Mouse (Mus musculus) large intestine, adult 2 months (tissue): ENCODE results near the gene Fgf9. TPM values are rescaled to one million over a fixed set of nuclear protein-coding genes. Genes with fewer than 3 reads are reported as not detected.

Source experiments
- DNase-seq: peaks from one replicate; pipeline ENCODE4 v3.0.0-alpha.2; 2012; ENCODE audit warnings: low read depth, low spot score
- WGBS: fragments of 180-500 bp; shearing (Covaris S2); methylation state at CpG from one replicate; pipeline ENCODE4 v1.1.7; 2018; 5-methylcytosine and 5-hydroxymethylcytosine counted together
- polyA plus RNA-seq: library from polyadenylated mRNA; depleted of rRNA; stranded (reverse); fragments of >200 nt; gene quantifications from 2 replicates; pipeline ENCODE4 v1.2.3, GENCODE M21; 2012

The Fgf9 gene
- polyA plus RNA-seq, 1 experiment = 1.5 TPM

DNA sequence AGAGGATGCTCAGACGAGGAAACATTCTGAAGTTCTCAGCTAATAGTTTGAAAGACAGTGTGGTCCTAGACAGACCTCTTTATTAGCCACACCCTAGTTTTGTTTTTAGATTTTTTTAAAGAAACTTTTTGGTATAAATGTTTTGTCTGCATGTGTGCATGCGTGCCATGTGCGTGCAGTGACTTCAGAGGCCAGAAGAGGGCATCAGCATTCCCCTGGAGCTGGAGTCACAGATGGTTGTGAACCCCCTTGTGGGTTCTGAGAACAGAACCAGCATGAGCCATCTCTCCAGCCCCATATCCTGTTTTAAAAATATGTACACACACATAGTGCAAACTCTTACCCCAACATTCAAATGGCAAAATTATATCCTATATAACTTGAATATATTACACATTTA, 13.9 kb downstream of the Fgf9 start:
- no peak for DNase-seq
- 94% methylated on average over 3 of the region's 3 CpGs for WGBS

DNA sequence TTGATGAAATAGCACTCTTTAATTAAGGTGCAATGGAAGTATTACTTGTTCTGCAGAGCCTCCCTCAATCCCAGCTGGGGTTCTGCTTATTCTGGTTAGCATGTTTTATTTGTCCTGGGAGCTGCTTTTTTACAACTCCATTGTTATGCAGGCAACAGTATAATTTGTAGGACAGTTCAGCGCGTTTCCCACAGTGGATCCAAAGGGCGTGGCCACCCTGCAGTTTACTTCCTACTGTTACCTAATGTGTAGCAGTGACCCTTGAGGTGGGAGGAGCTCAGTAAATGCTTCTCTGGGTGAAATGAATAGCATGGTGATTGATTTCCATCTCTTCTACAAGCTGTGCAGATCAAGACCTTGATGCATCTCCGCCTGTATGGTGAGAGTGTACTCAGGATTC, 17.0 kb downstream of the Fgf9 start:
- DNase-seq = no peak

DNA sequence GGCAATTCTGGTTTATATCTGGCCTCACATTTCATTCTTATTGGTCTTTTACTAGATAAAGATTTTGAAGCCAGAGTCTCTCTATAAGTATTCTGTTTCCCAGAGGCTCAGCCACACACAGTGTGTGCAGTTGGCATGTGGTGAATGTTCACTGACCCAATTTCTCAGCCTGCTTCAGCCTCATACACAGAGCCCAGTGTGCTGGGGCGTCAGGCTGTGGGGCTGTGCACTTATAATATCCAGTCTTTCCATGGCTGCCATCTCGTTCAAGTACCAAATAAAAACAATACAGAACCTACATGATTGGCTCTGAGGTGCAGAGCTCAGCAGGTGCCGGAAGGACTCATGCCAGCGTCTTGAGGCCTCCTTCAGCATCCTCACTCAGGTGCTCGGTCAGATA, 19.1 kb downstream of the Fgf9 start:
- 86% methylated on average over 5 of the region's 5 CpGs for WGBS
- no peak for DNase-seq

More for the DNA sequence above, 17.0 kb downstream of the Fgf9 start:
- 25% methylated on average over 4 of the region's 4 CpGs for WGBS

DNA sequence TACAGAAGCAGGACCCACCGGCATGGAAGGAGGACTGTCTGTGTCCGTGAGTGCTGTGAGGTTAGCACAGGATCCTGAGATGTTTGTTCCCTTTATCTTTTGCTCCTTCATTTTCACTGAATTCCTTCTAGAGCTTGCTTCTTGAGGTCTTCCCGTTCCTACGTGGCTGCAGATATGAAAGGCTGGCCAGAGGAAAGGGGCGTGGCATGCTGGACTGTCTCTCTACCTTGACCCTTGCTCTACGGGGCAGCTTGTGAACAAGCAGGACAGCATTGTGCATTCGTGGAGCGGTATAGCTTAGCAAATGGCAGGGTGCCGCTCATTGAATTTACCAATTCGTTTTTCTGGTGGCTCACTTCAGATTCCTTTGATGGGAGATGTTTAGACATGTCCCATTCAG, 21.0 kb downstream of the Fgf9 start:
- DNase-seq = no peak
- WGBS = 68% methylated on average over 10 of the region's 10 CpGs

DNA sequence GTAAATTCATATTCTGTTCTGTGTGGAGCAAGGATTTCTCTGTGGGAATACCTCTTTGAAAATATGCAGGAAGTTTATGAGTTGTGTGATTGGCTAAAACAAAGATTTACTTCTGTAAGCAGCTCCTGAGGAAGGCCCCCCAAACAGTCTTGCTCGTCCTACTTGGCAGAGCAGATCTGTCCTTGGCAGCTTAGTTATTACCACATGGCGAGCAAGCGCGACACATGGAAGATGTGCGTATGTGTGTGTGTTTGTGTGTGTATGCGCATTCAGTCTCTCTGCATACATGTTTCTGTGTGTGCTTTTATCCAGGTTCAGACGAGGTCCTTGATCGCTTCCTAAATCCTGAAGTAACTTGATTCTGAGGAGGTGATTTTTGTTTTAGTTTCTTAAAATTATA, 29.3 kb downstream of the Fgf9 start:
- WGBS = 86% methylated on average over 8 of the region's 8 CpGs
- no peak for DNase-seq

DNA sequence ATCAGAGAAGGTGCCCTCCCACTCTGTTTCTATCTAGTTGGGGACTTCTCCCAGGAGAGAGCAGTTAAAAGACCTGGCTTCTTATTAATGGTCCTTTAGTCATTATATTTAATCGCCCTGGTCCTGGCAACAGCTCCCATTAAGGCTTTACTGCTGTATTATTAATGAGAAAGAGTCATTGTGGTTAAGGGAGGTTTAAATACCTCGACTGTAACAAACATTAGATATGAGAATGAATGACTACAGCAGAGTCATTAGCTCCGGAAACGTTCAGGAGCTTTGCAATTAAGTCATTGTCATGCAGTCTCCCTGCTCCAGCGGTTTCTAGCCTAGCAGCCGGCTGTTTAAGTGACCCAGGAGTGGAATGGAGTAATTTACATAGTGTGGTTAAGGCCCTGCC, 31.0 kb downstream of the Fgf9 start:
- DNase-seq = no peak
- 64% methylated on average over 6 of the region's 6 CpGs for WGBS

DNA sequence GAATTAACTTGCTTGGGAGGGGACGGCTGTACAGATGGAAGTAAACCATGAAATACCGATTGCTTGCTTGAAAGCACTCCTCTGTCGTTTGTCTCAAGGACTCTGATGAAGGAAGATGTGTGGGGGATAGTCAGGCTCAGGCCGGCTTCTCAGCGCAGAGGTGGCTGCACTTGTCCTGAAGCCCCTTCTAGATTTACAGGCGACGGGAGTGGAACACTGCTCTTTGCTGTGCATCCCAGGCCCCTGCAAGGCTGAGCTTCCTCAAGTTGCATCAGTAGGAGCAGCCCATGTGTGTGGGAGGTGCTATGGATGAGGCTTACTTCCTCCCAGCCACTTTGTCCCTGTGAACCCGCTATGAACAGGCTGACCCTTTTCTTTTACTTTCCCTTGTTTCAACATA, 33.9 kb downstream of the Fgf9 start:
- DNase-seq = no peak
- 78% methylated on average over 8 of the region's 8 CpGs for whole genome bisulfite sequencing

DNA sequence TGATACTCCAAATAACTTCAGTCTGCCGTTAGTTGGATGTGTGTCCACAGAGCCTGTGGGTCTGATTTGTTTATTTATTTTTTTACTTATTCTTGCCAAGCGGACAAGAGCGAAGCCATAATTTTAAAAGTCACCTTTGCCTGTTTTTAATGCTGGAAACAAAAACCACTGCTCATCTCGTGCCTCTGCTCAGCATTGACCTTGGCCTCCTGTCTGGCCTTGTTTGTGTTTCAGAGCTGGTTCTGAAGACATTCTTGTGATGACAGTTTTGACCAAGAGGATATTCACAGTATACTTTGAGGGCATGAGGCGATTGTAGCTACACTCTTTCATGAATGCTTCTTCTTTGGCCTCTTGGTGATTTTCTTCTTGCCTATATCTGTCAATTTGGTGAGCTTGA, 35.2 kb downstream of the Fgf9 start:
- DNase-seq = no peak
- 85% methylated on average over 5 of the region's 5 CpGs for WGBS

DNA sequence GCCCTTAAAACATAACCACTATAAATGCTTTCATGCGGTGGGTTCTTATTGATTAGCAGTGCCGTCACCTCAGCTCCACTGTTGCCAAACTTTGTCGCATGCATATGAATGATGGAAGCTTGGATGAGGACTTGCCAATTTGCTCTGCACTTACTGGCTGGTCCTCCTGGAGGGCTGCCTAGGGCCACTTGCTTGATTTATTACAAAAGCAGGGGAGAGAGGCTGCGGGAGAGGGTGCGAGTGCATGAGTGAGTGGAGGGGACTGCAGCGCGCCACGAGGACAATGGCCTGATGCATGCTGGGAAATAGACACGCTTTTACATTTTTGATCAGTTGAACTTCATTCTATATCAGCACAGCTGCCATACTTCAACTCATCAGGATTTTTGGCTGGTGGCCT, 39.3 kb downstream of the Fgf9 start:
- WGBS = 93% methylated on average over 9 of the region's 9 CpGs

DNA sequence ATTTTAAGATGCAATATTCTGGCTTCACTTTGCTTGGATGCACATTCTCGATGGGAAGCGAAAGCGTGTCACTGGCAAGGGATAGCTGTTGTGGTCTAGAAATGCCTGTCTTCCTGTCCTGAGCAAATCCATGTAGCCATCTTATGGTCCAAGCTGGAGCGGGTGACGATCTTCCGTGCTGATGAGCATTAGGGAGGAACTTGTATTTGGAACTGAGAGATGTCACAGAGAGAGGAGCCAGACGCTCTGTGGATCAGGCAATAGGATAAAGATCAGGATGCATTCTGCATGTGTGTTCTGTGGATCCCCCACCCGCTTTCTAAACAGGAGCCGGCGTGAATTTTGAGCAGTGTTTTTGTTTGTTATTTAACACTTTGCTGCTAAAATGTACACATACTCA, 41.2 kb downstream of the Fgf9 start:
- DNase-seq = no peak
- 90% methylated on average over 10 of the region's 10 CpGs for WGBS

More for the DNA sequence above, 39.3 kb downstream of the Fgf9 start:
- no peak for DNase-seq

DNA sequence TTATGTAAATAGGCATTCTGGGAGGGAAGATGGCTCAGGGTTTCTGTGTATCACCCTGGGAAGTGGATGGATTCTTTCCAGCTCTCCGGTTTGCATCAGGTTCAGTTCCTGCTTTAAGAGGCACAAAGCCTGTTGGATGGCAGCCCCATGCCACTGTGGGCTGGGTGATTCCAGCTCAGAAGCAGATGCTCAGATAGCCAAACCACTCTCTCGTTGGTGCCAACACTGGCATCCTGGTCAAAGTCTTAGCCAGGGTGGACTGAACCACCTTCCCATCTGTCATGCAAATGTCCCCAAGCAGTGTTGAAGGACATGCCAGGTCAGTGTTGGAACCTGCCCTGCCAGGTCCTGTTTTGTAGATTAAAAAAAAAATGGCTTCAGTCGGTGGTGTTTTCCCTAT, 42.0 kb downstream of the Fgf9 start:
- DNase-seq = no peak
- WGBS = 56% methylated on average over 3 of the region's 3 CpGs

DNA sequence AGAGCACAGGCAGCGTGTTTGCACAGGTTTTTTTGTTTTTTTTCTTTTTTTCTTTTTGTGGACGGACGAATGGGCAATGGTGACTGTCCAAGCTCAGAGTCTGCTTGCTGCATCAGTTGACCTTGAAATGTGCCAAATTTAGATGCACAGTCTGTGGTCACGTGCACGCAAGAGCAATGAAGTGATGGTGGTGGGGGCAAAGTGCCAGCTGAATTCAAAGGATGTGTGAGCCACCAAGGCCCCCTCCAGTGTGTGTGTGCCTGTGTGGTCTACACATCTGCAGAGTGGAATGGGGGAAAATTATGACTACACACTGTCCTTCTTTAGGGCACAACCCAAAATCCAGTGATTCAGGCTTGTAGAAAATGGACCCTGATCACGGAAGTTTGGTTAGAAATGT, 42.8 kb downstream of the Fgf9 start:
- no peak for DNase-seq
- WGBS = 50% methylated on average over 6 of the region's 6 CpGs

DNA sequence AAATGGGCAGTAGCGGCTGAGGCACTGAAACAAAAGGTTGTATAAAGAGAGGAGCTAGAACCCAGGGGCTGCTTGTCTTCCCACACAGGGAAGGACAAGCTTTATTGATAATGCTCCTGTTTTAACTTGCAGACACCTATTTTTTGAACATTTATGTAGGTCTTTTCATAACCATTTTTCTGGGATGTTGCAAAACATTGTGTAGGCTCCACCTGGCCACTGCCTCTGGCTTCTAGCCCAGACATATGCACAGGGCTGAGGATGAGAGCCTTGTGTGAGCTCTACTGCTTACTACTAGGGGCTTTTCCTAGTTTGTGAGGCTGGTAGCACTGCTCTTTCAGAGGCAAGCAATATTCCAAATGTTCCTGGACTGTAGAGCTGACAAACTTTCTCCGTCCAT, 43.8 kb downstream of the Fgf9 start:
- WGBS = 82% methylated on average over 2 of the region's 2 CpGs
- no peak for DNase-seq

DNA sequence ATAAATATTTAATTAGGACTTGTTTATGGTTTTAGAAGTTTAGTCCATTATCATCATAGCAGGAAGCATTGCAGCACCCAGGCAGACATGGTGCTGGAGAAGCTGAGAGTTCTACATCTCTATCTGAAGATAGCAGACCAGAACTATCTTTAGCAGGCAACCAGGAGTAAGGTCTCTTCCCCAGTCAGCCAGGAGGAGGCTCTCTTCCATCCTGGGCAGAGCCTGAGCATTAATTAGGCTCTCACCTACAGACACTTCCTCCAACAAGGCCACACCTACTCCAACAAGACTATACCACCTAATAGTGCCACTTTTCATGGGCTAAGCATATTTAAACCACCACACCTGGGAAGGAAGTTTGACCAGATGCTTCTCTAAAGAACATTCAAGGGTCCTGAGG, 54.3 kb downstream of the Fgf9 start:
- DNase-seq = no peak

DNA sequence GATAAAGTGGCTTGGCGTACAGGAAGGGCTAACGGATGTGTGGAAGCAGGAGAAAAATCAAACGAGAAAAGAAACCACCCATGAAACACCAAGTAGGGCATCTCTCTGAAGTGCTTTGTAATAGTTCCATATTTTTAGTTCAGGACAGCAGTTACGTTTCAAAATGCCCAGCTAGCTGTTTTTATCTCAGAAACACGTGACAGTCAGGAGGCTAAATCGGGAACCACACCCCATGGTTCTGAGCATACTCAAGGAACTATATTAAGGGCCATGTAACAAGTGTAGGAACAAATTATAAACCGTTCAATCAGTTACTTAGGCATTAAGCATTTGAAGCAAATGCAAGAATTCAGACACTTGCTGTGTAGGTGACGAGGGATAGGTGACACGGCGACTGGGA, 56.2 kb downstream of the Fgf9 start:
- WGBS = 85% methylated on average over 10 of the region's 10 CpGs

DNA sequence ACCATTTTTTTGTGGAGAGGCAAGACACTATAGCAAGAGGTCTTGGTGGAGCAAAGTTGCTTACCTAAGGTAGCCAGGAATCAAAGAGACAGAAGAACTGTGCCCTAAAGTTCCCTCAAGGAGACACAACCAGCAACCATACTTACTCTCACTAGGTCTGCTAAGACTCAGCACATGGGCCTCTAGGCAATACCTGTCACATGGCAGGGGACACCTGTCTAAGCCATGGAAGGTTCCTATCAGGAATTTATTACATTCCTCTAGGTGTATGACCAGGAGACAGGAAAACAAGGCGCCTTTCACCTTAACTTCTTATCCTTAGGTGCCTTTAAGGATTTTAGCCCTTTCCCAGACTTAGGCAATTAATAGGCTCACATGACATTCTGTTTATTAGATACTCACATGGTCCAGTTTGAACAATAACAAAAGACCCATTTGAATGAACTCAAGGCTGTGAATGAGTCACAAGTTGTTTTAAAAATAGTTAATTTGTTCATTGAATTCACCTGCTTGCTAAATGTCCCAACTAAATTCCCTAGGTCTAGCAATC, 69.2 kb downstream of the Fgf9 start:
- DNase-seq = no peak
- WGBS = 80% methylated on average over 1 of the region's 1 CpGs

More for the DNA sequence above, 56.2 kb downstream of the Fgf9 start:
- no peak for DNase-seq

DNA sequence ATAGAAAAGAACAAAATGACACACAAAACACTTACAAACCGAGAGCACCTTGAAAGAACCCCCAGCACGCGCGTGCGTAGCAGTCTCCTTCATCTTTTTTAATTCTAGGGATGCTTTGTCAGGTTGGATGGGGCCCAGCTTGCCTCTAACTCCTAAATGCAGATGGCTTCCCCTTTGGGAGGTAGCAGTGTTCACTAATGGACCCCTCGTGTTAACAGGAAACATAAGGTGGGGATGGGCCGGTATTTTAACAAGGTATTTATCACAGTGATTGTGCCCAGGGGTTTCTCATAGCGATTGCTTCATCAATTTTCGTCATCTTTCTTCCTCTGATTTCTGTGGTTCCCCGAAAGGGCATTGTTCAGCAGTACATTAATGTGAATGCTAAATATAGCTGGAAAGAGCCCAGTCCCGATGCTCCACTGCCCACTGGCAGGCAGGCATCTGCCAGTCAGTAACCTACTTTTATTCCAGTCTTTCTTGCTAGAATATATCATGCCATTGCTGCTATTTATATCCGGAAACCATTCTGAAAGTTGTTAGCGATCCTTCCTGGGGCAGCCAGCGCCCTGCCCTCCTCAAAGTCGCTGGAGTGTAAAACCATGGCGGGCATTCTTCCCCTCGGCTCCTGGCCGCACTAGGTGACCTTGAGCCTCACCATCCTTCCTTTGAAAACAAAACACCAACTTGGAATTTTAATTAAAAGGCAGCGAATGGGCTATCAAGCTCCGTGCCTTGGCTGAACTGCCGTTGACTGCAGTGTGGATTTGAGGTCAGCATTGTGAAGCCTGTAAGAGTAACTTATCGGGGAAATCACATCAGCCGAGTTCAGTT, 79.5 kb downstream of the Fgf9 start:
- 83% methylated on average over 23 of the region's 23 CpGs for WGBS
- no peak for DNase-seq

DNA sequence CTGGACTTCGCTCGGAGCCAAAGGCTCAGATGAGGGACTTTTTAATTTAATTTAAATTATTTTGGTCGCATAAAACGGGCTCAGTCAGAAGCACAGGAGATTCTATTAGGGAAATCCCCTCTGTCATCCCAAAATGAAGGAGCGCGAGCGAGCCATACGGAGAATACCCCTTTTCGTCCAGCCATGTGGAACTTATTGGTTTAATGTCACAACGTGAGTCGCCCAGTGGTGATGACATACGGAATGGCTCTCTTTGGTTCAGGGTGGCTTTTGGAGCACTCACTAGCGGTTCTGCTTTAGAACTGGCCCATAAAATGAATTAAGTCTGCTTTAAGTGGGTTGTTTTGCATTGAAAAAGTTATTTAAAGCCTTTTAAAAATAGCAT, 80.1 kb downstream of the Fgf9 start:
- WGBS = 91% methylated on average over 13 of the region's 13 CpGs
- DNase-seq = no peak

DNA sequence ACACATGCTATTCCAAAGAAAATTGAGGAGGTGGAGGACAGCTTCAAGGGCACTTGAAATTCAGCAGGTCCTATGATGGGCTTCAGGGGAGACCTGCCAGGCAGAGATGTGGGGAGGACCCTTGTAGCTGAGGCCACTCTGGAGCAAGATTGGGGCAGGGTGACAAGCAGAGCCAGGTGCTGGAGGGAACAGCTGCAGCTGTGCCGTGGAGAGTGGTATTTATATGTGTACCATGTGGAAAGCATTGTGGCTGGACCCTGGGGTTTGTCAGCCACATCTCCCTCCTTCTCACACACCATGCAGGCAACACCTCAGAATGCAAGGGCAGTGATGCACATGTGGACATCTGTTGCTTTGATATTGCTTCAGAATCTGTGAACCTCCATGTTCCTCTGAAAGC, 81.8 kb downstream of the Fgf9 start:
- WGBS = 65% methylated on average over 1 of the region's 1 CpGs
- DNase-seq = no peak

DNA sequence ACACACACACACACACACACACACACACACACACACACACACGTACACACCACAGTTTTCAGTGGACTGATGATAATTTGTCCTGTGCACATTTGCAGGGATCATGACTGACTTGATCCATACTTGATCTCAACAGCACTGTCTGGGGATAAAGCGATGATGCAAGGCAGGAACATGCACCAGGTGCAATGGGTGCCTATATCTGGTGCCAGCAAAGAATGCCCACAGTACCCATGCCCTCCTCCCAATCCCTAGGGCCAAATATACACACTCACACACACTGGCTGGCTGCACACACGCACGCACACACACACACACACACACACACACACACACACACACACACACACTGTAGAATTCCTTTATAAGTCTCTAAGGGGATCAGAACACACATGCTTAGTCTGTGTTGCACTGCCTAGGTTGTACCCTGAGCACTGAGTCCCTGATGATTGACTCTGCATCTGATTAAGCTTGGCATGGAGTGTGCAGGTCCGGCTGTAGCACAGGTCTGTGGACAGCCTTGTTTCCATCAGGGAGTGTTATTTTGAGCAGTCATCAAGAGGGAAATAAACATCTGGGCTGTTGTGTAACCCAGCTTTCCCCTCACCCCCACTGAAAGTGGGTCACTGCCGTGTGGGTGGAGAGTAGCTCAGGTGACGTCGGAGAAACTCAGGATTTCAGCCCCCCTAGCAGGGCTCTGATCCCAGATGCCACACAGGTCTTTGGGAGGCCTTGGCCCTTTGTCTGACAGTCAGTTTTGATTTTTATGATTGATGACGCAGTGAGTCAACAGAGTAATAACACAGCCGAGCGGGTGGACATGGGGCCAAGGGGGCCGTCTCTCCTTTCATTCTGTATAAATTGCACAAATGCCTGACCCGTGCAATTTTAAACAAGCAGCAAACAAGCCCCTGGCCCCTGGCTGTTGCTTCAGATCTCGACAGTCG, 83.4 kb downstream of the Fgf9 start:
- WGBS = 33% methylated on average over 15 of the region's 15 CpGs
- no peak for DNase-seq

DNA sequence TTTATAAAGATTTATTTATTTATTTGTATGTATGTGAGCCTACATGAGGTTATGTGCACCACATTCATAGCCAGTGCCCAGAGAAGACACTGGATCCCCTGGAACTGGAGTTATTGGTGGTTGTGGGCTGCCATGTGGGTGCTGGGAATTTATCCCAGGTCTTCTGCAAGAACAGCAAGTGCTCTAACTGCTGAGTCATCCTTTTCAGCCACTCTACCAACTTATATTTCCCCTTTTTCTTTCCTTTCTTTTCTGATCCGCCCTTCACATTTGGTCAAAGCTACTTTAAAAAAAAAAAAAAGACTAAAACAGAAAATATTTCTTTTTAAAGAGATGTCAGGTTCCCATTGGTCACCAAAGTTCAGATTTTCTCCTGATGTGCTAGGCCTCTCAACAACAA, 90.3 kb downstream of the Fgf9 start:
- DNase-seq = no peak
- 82% methylated on average over 1 of the region's 1 CpGs for WGBS
